Mouse (Mus musculus) midbrain, embryonic 11.5 days (tissue): ENCODE data around the gene Rtn2. TPM values are rescaled to one million over a fixed set of nuclear protein-coding genes. Genes with fewer than 3 reads are reported as not detected.
A peak's percentile ranks its signal among the peaks of the same experiment; 100 is the strongest.

Experiments used
- ATAC-seq: fragments of 200-750 bp; cut with Nextera tagmentation; 2 replicates; pipeline ENCODE4 v1.8.0; 2017; ENCODE audit warnings: moderate TSS enrichment, moderate library complexity; ENCODE audit not compliant: low FRiP score
- DNase-seq: peaks from one replicate; pipeline ENCODE4 v3.0.0; 2015; ENCODE audit warnings: low spot score; ENCODE audit errors: missing footprints
- H3K27ac ChIP-seq: fragments of 300-500 bp; sonication (generic); 2 replicates; pipeline ENCODE4 v1.5.1; 2014; ENCODE audit warnings: low read depth, low read length
- H3K27me3 ChIP-seq: fragments of 300-500 bp; sonication (generic); 2 replicates; pipeline ENCODE4 v1.6.1; 2014; ENCODE audit warnings: mild to moderate bottlenecking, low read length, moderate library complexity, mixed read lengths; ENCODE audit not compliant: control insufficient read depth, insufficient read depth
- H3K36me3 ChIP-seq: fragments of 300-500 bp; sonication (generic); 2 replicates; pipeline ENCODE4 v1.6.1; 2014; ENCODE audit warnings: mild to moderate bottlenecking, low read length, moderate library complexity, mixed read lengths; ENCODE audit not compliant: control insufficient read depth, insufficient read depth
- H3K4me1 ChIP-seq: fragments of 300-500 bp; sonication (generic); 2 replicates; pipeline ENCODE4 v1.6.1; 2014; ENCODE audit warnings: low read length; ENCODE audit not compliant: control insufficient read depth, insufficient read depth
- H3K4me2 ChIP-seq: fragments of 300-500 bp; sonication (generic); 2 replicates; pipeline ENCODE4 v1.6.1; 2014; ENCODE audit warnings: mild to moderate bottlenecking, moderate library complexity
- H3K4me3 ChIP-seq: fragments of 300-500 bp; sonication (generic); 2 replicates; pipeline ENCODE4 v1.5.1; 2014; ENCODE audit warnings: low read depth, low read length
- H3K9ac ChIP-seq: fragments of 300-500 bp; sonication (generic); 2 replicates; pipeline ENCODE4 v1.6.1; 2014; ENCODE audit warnings: low read length
- H3K9me3 ChIP-seq: fragments of 300-500 bp; sonication (generic); 2 replicates; pipeline ENCODE4 v1.6.1; 2016; ENCODE audit warnings: low read length; ENCODE audit not compliant: control insufficient read depth
- WGBS: fragments of 180-500 bp; shearing (Covaris S2); extraction: QIAGEN DNeasy Blood & Tissue Kit; methylation state at CpG from one replicate; pipeline ENCODE4 v1.1.7; 2014; 5-methylcytosine and 5-hydroxymethylcytosine counted together
- polyA plus RNA-seq: library from polyadenylated mRNA; unstranded; fragments of >200 nt; fragmentation: Nextera tagmentation; extraction: Ambion mirVana; gene quantifications from 2 replicates; pipeline ENCODE4 v1.2.1, GENCODE M21; 2014

Gene Rtn2
- polyA plus RNA-seq, 1 experiment from 2014 or later = 53.2 TPM

DNA sequence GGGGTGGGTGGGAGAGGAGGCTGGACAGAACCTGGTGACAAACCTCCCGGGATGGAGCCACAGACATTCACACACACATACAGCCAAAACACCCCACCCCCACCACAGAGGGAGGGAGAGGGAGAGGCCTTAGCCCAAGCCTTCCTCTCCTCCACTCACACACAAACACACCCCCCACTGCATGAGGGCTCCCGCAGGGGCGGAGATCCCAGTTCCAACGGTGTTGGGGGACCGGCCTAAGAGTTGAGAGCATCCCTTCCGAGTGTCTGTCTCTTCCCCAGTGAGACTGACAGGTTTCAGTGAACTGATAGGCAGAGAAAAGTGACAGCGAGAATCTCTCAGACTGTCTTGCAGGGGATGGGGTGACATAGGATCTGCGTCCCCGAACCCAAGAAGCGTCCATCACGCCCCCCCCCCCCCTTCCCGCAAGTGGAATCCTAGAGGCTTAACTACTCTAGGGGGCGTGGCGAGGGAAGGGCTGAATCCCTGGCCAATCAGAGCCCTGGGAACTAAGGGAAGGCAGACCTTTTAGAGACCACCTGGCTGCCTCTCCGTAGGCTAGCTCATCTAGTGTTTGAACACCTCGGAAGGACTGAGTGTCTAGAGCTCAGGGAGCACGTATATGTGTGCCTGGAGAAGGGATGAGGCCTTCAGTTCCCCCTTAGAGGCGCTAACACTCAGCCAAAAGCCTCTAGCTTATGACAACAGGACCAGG lies 25.5 kb downstream of the Rtn2 start:
- Histone ChIP-seq H3K4me2 (peak overlapping the region; percentile 73), H3K9me3 (no peaks in the 10 kb centered on the region), H3K9ac (peak overlapping the region; percentile 28; the same call in 1 of the 2 replicates), H3K36me3 (no peaks in the 10 kb centered on the region), H3K27ac (no peak overlapping the region; the same call in 1 of the 2 replicates), H3K4me1 (peaks cover 25% of the 10 kb centered on the region), H3K27me3 (peaks cover 46% of the 10 kb centered on the region), H3K4me3 (peak overlapping the region; percentile 61)
- WGBS = 3% methylated on average over 17 of the region's 18 CpGs
- peak; percentile 53 for ATAC-seq
- no peak for DNase-seq

DNA sequence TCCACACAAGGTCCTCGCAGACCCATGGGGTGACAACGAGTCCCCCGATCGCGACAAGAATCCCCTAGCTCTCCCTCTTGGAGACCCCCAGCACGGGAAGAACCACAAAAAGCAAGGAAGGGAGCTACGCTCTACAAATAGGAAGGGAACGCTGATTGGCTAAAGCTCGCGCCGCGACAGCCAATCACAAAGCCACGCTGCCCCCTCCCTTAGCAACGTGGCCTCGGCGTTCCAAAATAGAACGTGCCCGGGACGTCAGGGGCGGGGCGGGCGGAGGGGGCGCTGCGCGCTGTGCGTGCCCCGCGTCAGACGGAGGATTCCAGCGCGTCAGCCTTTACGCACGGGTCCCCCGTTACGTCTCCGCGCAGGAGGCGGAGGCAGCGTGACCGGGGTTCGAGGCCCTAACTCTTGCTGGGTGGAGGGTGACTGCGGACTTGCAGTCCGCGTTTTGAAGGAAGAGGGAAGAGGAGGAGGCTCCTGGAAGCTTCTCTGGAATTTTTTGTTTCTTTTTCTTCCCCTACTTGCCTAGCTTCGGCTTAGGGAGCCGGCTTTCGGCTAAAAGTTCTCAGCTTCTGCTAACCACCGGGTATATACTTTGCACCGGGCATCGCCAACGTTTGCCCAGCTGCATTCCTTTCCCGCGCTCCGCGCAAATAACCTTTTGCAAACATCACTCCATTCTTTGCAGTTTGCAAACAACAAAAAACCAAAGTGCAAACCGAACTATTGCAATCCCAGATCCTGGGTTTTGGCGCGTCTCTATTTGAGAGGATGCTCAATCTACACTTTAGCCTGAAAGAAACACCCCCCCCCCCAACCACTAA lies 26.2 kb downstream of the Rtn2 start:
- peak overlapping the region; percentile 61 for H3K4me3 ChIP-seq
- DNase-seq (peak; percentile 99), ATAC-seq (peak; percentile 80)
- peaks cover 25% of the 10 kb centered on the region for H3K4me1 ChIP-seq
- under 1% methylated on average over 58 of the region's 58 CpGs for WGBS
- H3K27me3 ChIP-seq = peaks cover 40% of the 10 kb centered on the region
- peak overlapping the region; percentile 49; the same call in 1 of the 2 replicates for H3K9ac ChIP-seq
- H3K36me3 ChIP-seq = no peaks in the 10 kb centered on the region
- H3K27ac ChIP-seq = no peak overlapping the region; the same call in 1 of the 2 replicates
- no peaks in the 10 kb centered on the region for H3K9me3 ChIP-seq
- peak overlapping the region; percentile 73 for H3K4me2 ChIP-seq

- Histone ChIP-seq H3K4me3 (peak overlapping the region; percentile 61), H3K27me3 (peaks cover 33% of the 10 kb centered on the region), H3K9me3 (no peaks in the 10 kb centered on the region), H3K36me3 (no peaks in the 10 kb centered on the region), H3K27ac (no peak overlapping the region), H3K4me1 (peaks cover 24% of the 10 kb centered on the region), H3K4me2 (peak overlapping the region; percentile 73), H3K9ac (peak overlapping the region; percentile 28)
- DNase-seq = peak; percentile 91
- no peak for ATAC-seq
- 1% methylated on average over 48 of the region's 48 CpGs for WGBS
Measured at GRCm38 (mm10) chr7:19309278-19309883, 27.0 kb downstream of the Rtn2 start.

DNA sequence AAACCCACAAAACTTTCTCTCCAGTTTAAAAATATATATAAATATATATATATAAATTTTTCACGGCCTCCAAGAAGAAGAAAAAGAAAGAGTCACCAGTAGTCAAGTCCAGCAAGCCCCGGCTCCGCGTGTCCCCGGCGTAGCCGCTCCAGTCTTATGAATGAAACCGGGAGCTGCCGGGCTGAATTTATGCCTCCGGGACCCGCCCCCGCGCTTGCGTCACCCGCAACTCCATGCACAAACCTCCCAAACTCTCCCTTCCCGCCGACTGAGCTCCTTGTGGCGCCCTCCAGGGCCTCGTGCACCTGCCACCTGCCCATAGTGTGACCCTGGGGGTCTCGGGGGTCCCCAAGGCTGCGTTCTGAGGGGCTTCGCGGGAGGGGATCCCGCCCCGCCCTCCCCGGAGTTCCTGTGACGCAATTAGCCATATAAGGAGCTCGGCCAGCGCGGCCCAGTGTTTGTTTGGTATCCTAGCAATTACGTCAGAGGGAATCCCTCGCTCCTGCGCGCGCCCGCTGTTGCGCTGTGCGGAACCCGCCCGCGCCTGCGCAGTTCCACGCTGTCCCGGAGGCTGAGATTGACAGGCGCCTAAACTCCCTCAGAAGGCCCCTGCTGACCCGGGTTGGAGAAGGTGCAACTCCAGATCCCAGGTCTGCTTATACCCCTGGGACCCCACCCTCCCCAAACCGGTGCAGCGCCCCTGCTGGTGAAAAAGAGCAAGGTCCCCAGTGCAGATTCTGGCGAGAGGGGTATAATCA lies 27.6 kb downstream of the Rtn2 start, which contains the start of gene Fosb:
Gene Fosb (minus strand): TSS at position 168 of the 758 bp plus-strand sequence.
- peaks cover 26% of the 10 kb centered on the region for H3K27me3 ChIP-seq

GRCm38 (mm10) chr7:19311991-19312390 lies 29.6 kb downstream of the Rtn2 start:
- Histone ChIP-seq H3K36me3 (no peaks in the 10 kb centered on the region), H3K4me3 (no peak overlapping the region), H3K27me3 (peaks cover 7% of the 10 kb centered on the region), H3K4me1 (peaks cover 21% of the 10 kb centered on the region), H3K4me2 (no peak overlapping the region), H3K27ac (no peak overlapping the region), H3K9ac (no peak overlapping the region; the same call in 1 of the 2 replicates), H3K9me3 (no peaks in the 10 kb centered on the region)
- ATAC-seq (no peak), DNase-seq (peak; percentile 80)
- WGBS = 37% methylated on average over 4 of the region's 4 CpGs

More for the DNA sequence above, 27.6 kb downstream of the Rtn2 start, which contains the start of gene Fosb:
- ATAC-seq (peak; percentile 86), DNase-seq (peak; percentile 100)
- peaks cover 18% of the 10 kb centered on the region for H3K4me1 ChIP-seq
- peak within 1 kb of the TSS; percentile 73 for H3K4me2 ChIP-seq
- H3K36me3 ChIP-seq = no peaks in the 10 kb centered on the region
- H3K9ac ChIP-seq = peak within 1 kb of the TSS; percentile 49
- WGBS = under 1% methylated on average over 49 of the region's 49 CpGs
- no peaks in the 10 kb centered on the region for H3K9me3 ChIP-seq
- H3K4me3 ChIP-seq = peak within 1 kb of the TSS; percentile 61
- no peak within 1 kb of the TSS for H3K27ac ChIP-seq

DNA sequence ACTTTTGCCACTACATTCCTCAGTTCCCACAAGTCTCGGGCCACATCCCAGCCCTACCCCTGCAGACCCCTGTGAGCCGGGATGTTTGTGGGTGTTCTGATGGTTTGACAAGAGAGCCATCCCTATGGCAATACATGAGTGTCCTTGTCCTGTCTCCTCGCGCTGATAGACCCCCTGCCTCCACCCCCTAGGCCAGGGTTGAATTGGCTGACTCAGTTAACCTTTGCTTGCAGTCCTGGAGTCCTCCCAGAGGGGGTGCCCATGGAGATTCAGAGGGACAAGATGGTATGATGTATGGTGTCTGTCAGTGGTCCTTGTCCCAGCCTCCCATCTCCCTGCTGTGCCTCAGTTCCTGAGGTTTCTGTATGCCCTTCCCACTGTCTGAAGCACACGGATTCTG lies 31.6 kb downstream of the Rtn2 start:
- Histone ChIP-seq H3K27me3 (peaks cover 3% of the 10 kb centered on the region; the same call in 1 of the 2 replicates), H3K4me1 (peaks cover 12% of the 10 kb centered on the region), H3K9ac (no peak overlapping the region), H3K36me3 (no peaks in the 10 kb centered on the region), H3K4me2 (no peak overlapping the region), H3K27ac (no peak overlapping the region), H3K9me3 (no peaks in the 10 kb centered on the region), H3K4me3 (no peak overlapping the region)
- DNase-seq = no peak
- no peak for ATAC-seq
- 58% methylated on average over 5 of the region's 5 CpGs for WGBS

DNA sequence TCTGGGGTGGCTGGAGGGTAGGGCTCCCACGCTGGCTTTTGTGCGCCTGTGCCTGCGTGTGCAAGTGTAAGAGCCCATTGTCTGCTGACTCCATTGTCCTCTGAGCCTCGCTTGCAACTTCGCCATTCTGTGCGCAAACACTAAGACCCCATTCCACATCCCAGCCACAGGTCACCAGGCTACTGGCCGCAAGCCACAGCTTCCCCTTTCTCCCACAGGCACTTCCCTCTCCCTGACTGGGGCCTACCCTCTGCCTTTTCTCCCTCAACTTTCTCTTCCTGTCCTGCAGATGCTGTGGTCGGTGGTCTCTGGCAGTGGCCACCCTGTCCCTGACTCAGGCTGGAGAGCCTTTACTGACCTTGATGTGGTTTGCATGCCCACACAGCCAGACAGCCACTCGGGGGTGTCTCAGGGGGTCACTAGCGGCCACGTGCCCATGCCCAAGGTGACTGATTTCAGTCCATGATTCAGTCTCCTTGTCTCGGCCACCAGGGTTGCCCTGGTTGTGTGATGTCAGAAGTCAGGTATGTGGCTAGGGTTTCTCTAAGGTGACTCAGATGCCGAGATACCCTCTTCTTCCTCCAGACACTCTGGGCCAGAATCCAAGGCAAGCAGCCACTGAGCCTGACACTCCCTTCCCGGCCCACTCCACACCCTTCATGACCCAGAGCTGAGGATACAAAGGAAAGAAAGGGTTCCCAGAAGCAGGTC lies 34.2 kb downstream of the Rtn2 start:
- no peaks in the 10 kb centered on the region for H3K9me3 ChIP-seq
- H3K36me3 ChIP-seq = no peaks in the 10 kb centered on the region
- H3K4me2 ChIP-seq = no peak overlapping the region
- peaks cover 5% of the 10 kb centered on the region for H3K27me3 ChIP-seq
- no peak for ATAC-seq
- H3K9ac ChIP-seq = peak overlapping the region; percentile 9; the same call in 1 of the 2 replicates
- H3K27ac ChIP-seq = no peak overlapping the region
- no peak overlapping the region for H3K4me3 ChIP-seq
- peaks cover 12% of the 10 kb centered on the region for H3K4me1 ChIP-seq
- DNase-seq = peak; percentile 83
- WGBS = 51% methylated on average over 14 of the region's 14 CpGs

DNA sequence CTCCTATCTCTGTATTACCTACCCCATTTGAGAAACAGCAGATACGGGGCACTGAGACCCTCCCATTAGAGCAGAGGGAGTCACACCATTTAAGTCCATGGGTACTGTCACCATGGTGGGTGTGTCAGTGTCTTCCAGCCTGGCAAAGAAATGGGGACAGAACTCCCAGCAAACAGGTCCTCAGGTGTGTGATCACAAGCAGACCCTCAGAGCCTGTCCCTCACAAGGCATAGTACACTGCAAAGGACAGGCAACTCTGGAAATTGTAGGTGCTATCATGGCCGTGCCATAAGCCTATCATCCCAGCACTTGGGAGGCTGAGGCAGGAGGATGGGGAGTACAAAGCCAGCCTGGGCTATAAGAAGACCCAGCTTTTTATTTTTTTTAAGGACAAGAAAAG lies 35.8 kb downstream of the Rtn2 start:
- H3K27me3 ChIP-seq = peaks cover 2% of the 10 kb centered on the region
- no peaks in the 10 kb centered on the region for H3K9me3 ChIP-seq
- H3K27ac ChIP-seq = no peak overlapping the region
- H3K36me3 ChIP-seq = no peaks in the 10 kb centered on the region
- no peak for DNase-seq
- H3K9ac ChIP-seq = no peak overlapping the region
- H3K4me3 ChIP-seq = no peak overlapping the region
- 78% methylated on average over 2 of the region's 2 CpGs for WGBS
- H3K4me2 ChIP-seq = no peak overlapping the region
- peaks cover 12% of the 10 kb centered on the region for H3K4me1 ChIP-seq
- no peak for ATAC-seq
